Mouse (Mus musculus) cerebellum, adult 18-20 months (tissue): ENCODE measurements around the gene Dclk1.

Experiments
- DNase-seq, 2 experiments: peaks; one replicate each; pipeline ENCODE4 v3.0.0; 2021

Gene Dclk1

DNA sequence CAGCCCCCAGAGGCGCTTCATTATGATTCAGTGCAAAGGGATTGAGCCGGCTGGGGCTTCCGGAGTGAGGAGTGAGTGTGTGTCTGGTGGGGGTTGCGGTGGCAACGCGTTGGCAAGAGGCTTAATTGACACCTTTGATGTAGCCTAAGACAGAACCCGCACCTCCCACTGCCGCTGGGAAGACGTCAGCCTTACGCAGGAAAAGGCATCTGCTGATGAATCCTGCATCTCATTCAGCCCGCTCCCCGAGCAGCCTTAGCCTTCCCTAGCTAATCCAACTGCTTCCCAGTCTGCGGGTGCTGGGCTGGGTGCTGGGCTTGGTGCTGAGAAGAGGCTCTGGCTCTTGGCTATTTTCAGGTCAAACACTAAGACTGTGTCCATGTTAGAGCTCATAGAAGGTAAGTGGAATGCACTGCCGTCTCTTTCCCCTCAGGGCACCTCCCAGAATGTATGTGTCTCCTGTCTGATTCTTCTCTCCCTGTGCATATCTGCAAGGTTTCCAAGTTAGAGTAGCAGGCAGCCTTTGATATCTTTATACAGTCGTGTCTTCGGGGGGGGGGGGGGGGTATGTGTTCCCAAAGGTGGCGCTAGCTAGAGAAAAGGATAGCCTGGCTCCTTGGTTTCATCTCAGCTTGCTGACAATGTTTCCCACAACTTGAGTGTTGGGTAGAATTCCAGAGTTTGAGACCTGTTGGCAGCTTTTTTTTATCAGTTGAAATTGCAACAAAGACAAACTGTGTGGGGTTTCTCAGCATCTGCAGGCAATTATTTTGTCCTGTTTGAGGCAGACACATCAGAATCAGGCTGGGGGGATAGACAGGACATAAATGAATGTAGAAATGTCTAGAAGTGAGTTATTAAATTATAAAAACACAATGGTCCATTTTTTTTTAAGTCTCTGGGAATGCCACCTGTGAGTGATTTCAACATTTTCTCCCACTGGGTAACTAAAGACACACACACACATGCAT, 219.8 kb downstream of the Dclk1 start:
- peak; percentile 80 to 87 for DNase-seq

DNA sequence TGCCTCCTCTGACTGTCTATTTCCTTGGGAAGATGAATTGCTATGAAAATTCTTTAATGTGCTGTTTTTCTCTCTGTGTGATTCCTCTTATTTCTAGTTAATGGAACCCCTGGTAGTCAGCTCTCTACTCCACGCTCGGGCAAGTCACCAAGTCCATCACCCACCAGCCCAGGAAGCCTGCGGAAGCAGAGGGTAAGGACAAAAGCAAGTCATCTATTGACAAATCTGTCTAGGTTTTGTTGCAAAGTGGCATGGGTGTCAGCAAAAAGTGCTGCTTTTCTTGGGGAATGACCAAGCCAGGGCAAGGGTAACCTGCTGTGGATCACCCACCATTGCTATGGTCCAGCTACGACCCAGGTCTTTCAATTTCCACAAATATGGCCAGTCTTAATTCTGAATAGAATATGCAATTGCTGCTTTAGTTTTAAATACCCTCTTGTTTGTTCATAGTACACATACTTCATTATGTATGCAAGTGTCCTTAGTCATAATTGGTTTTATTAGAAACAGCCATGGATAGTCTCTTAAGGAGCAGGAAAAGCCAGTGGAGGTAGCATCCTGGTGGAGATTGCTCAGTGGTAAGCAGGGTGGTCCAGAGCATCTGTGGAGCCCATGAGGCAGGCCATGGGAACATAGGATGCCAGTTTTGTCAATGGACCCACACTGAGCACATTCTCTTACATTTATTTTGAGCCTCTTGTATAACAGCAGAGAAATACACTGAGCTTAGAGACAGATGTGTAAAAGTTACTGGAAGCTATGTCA, 220.9 kb downstream of the Dclk1 start:
- peak; percentile 46 to 63 for DNase-seq

DNA sequence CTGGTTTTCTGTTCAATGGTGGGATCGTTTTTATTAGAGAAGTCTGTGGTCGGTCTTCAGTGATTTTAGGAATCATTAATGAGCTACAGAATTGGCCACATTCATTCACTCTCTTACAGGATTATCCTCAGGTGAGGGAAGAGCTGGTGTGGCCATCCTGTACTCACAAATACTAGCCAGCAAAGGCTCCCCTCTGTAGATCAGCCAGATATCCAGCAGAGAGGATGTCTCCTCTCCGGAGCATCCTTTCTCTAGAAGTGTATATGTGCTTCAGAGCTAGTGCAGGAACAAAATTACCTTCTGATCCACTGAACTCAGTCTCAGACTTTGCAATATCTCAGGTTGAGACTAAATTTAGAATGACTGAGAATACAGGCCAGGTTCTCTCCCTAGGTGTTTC, 222.1 kb downstream of the Dclk1 start:
- peak; percentile 55 to 65 for DNase-seq

DNA sequence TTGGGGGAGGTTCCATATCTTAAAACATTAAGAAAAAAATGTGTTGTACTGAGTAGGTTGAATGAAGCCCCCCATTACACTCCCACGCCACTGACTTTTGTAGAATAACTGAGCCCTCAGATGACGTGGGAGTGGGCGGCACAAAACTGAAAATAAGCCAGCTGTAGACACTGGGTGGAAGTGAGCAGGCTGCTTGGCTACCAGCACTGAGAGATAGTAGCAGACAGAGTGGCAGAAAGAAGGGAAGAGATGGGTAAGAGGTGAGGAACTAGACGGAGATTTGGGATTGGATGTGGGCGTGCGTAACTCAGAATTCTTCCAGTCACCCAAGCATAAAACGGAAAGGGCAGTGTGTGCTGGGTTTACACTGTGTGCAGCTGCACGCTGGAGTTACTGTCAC, 223.6 kb downstream of the Dclk1 start:
- DNase-seq = no peak

GRCm38 (mm10) chr3:55466348-55466747, 224.2 kb downstream of the Dclk1 start:
- DNase-seq = peak; percentile 65 to 72

- DNase-seq = no peak
Observed at GRCm38 (mm10) chr3:55472110-55472509, 229.9 kb downstream of the Dclk1 start, which contains the start of gene Gm21954. Gene Gm21954, minus strand, starts transcription at chr3:55472210.

GRCm38 (mm10) chr3:55473146-55473545, 231.0 kb downstream of the Dclk1 start:
- DNase-seq = no peak

- peak; percentile 51 to 56 for DNase-seq
Observed at GRCm38 (mm10) chr3:55476694-55477093, 234.5 kb downstream of the Dclk1 start.

- no peak for DNase-seq
Observed at GRCm38 (mm10) chr3:55479306-55479705, 237.1 kb downstream of the Dclk1 start.

- DNase-seq = no peak
Observed at GRCm38 (mm10) chr3:55481140-55481539, 239.0 kb downstream of the Dclk1 start.

GRCm38 (mm10) chr3:55483328-55483727, 241.2 kb downstream of the Dclk1 start:
- DNase-seq = peak; percentile 84 to 85

DNA sequence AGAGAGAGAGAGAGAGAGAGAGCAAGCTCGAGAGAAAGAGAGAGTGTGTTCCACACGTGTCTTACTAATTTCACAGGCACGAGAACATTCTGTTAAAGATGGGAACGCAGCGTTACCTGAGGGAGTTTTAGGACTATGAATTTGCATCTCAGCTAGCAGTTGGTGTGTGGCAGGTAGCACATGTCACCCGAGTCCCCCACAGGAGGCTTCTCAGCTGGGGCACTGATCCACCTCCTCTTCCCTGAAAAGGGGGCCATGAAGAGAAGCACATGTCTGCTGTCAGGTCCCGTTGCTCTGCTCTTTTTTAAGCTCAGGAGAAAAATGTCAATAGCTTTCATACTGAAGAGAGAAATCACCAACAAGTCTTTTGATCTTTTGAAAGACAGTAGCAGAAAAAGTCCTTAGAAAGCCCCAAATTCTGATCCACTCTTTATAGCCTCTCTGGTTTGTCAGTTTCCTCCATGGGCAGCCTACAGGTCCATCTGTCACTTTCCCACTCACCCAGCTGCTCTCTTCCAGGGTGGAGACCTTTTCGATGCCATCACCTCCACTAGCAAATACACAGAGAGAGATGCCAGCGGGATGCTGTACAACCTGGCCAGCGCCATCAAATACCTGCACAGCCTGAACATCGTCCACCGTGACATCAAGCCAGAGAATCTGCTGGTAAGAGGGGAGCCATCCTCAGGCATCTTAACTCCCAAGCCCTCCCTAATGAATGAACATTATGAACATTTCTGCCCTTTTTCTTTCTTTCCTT, 247.2 kb downstream of the Dclk1 start:
- DNase-seq = peak; percentile 85 to 93

- DNase-seq = no peak
Observed at GRCm38 (mm10) chr3:55492021-55492420, 249.9 kb downstream of the Dclk1 start.

DNA sequence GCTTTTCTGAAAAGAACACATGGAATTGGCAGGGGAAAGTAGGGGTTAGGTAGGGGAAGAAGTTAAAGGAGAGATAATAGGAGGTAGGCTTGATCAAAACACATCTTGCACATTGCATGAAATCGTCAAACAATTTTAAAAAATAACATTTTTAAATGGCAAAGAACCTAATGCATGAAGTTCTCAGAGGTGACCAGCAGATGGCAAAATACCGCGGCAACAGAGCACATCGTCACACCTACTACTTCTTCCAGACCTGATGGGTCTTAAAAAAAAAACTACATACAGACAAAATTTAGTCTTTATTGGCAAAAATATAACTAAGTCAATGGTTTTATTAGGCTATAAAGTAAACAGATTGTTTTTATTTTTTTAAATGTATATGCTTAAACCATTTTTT, 252.2 kb downstream of the Dclk1 start:
- peak in 1 of 2 experiments; percentile 32 for DNase-seq

DNA sequence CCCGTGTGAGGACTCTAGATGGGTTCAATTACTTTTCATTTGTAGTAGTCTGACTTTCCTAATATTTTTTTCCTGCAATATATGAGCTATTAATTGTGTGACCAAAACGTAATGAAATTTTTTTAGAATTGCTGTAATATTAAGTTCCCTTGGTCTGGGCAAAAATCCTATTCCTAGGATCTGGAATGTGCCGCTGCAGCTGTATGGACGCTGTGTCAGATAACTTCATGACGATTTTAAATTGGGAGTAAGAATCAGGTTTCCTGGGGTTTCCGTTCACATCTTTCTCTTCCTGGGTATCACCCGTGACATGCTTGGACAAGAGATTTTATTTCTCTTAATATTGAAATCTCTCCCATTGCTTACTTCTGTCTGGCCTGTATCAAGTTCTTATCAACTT, 253.1 kb downstream of the Dclk1 start:
- no peak for DNase-seq

DNA sequence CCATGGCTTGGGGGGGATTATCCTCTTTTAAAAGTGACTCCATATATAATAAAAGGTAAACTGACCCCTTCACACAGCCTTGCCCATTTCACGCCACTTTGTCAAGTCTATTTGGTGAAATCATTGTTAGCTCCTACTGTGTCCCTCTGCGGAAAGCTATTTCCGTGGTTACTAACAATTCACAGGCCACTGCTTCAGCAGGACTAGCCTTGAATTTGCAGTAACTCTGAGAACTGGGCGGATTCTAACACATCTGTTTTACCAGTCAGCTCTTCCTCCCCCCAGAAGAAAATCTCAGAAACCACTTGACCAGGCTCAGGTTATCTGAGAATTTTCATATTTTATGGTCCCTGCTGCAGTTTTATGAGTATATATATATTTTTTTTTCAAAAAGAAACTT, 253.7 kb downstream of the Dclk1 start:
- DNase-seq = no peak

- no peak for DNase-seq
Observed at GRCm38 (mm10) chr3:55496462-55496941, 254.3 kb downstream of the Dclk1 start.

- DNase-seq = no peak
Observed at GRCm38 (mm10) chr3:55499298-55499697, 257.1 kb downstream of the Dclk1 start.

- no peak for DNase-seq
Observed at GRCm38 (mm10) chr3:55510198-55510597, 268.0 kb downstream of the Dclk1 start.

- no peak for DNase-seq
Observed at GRCm38 (mm10) chr3:55511658-55512057, 269.5 kb downstream of the Dclk1 start.

DNA sequence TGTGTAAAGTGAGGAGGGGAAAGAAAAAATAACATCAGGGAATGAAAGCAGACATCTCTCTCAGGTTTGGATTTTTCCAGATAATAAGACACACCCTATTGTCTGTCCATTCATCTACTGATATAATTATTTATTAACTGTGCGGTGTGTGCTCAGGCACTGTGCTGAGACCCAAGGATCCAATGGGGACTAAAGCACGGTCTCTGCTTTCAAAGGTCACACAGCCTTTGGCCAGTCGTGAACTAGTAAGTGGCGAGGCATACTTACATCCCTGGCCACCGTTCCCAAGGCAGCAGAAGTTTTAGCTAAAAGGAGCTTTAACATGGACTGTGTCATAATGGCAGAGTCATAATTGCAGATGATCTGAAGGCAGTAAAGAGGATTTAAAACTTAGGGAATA, 273.8 kb downstream of the Dclk1 start:
- no peak for DNase-seq

GRCm38 (mm10) chr3:55517454-55518014, 275.4 kb downstream of the Dclk1 start:
- no peak for DNase-seq
